Mouse (Mus musculus): ENCODE results near the gene Zdhhc19.

Gene Zdhhc19

GRCm38 (mm10) chr16:32495965-32496364 lies at the start of gene Zdhhc19:
Zdhhc19 (plus strand) TSS chr16:32496265.
- CTCF ChIA-PET, result interaction anchor here (0.6 kb wide), 1 partner anchor 126 kb away, joined by 5 read pairs; no protein-coding TSS in a partner anchor

GRCm38 (mm10) chr16:32446563-32447138 lies 49.4 kb upstream of the Zdhhc19 start:
- CTCF ChIA-PET, result interaction anchor here (1.6 kb wide), 1 partner anchor 13 kb away, joined by 11 read pairs; no protein-coding TSS in a partner anchor

GRCm38 (mm10) chr16:32449665-32450064 lies 46.4 kb upstream of the Zdhhc19 start:
- CTCF ChIA-PET, result no interaction called here

DNA sequence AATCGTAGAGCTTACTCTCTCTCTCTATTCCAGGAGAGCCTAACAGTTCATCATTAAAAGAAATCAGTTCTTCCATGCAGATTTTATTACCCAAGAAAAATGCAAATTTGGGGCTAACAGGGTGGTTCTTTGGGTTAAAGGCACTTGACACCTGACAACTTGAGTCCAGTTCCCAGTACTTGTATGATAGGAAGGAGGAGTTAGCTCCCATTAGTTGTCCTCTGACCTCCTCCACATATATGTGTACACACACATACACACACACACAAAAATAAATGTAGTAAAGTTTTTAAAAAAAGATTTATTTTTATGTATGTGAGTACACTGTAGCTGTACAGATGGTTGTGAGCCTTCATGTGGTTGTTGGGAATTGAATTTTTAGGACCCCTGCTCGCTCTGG lies 45.9 kb upstream of the Zdhhc19 start:
- CTCF ChIA-PET, result no interaction called here

DNA sequence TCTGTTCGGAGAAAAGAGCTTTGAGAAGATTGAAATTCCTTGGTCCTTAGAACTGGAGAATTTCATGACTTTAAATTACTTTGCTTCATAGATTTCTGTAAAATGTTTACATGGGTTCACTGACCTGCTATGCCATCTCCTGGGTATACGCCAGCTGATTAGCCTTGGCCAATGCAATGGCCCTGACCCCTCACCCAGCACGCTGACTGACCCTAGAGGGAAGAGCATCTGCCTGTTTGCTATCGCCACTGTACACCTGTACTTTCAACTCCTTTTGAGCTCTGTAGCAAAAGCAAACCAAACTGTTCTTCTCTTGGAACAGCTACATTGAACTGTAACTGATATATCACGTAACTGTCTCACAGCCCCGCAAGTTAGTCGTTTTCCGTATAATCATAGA lies 43.0 kb upstream of the Zdhhc19 start:
- CTCF ChIA-PET, result no interaction called here

GRCm38 (mm10) chr16:32454646-32455045 lies 41.4 kb upstream of the Zdhhc19 start:
- CTCF ChIA-PET, result no interaction called here

GRCm38 (mm10) chr16:32456086-32456485 lies 40.0 kb upstream of the Zdhhc19 start:
- CTCF ChIA-PET, result no interaction called here

DNA sequence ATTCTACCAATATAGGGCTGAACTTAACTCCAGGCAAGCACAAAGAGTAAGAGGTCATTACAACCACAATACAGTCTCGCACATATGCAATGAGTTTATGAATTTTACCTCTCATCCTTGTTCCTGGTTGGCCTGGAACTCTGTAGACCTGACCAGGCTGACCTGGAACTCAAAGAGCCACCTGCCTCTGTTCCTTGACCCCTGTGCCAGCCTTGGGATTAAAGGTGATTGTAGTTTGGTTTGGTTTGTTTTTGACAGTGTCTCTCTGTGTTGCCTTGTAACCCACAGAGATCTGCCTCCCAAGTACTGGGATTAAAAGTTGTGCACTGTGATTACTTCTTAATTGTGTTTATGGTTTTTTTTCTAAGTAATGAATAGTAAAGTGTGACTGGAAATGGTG lies 39.3 kb upstream of the Zdhhc19 start:
- CTCF ChIA-PET, result no interaction called here

DNA sequence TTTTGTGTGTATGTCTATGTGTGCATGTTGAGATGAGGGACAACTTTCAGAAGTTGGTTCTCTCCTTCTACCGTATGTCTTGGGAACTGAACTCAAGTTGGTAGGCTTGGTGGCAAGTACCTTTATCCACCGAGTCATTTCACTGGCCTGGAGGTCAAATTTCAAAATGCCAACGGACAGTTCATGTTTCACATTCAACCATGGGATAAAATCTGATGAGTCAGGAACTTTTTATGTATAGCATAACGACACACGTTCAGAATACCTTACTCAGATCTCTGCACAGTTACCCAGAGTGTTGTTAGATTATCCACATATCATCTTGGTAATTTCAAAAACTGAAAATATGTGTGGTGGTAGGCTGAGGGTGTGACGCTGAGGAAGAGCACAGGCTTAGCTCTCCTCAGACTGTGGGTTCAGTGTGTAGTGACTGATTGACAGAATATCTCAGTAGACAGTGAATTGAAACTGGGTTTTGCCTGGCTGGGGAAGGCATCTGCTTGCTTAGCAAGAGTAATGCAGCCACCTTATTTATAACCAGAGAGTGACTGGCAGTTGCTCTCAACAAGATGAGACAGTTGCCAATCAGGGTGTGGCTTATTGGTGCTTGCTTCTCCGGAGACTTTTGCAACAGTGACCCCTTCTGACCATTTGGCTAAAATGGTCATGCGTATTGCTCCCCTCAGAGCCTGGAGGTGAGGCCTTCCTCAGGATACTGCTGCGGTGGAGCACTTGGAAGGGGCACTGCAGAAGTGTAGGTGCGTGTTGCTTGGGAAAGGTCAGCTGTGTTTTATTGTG lies 38.3 kb upstream of the Zdhhc19 start:
- CTCF ChIA-PET, result no interaction called here

GRCm38 (mm10) chr16:32460518-32460917 lies 35.5 kb upstream of the Zdhhc19 start:
- CTCF ChIA-PET, result no interaction called here

DNA sequence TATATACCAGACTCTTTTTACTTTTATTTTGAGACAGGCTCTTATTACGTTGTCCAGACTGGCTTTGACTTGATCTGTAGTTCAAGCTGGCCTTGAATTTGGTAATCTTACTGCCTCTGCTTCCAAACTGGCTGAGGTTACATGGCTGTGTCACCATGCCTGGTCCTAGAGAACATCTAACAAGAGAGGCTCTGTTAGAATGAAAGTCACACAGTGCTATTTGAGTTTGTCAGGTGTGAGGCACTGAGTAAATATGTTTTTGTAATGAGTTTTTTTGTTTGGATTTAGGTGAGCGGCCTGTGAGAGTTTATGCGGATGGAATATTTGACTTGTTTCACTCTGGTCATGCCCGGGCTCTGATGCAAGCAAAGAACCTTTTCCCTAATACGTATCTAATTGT lies 34.4 kb upstream of the Zdhhc19 start:
- CTCF ChIA-PET, result no interaction called here

DNA sequence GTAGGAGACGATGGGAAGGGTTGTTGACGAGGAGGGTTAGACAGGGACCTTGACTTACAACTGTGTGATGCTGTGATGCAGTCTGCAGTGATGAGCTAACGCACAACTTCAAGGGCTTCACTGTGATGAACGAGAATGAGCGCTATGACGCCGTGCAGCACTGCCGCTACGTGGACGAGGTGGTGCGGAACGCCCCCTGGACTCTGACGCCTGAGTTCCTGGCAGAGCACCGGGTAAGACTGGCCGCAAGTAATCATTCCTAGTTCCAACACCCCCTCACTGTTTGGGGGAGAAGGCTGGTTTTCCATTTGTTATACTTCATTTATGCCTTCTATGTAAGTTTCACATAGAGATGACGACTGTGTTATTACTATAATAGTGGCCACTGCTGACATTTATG lies 33.1 kb upstream of the Zdhhc19 start:
- CTCF ChIA-PET, result no interaction called here

DNA sequence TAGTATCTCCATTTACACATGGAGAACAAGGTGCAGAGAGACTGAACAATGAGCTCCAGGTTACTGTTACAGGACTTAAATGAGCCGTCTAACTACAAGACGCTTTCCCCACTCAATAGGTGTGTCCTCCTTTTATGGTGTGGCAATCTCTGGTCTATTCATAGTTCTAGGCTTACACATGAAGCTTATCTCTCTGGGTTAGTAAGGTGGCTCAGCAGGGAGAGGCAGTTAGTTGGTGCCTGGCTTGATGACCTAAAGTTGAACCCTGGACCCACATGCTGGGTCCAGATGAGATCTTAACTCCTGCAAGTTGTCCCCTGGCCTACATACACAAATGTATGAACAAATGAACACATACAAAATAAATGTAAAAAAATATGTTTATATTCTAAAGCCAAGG lies 32.6 kb upstream of the Zdhhc19 start:
- CTCF ChIA-PET, result no interaction called here

DNA sequence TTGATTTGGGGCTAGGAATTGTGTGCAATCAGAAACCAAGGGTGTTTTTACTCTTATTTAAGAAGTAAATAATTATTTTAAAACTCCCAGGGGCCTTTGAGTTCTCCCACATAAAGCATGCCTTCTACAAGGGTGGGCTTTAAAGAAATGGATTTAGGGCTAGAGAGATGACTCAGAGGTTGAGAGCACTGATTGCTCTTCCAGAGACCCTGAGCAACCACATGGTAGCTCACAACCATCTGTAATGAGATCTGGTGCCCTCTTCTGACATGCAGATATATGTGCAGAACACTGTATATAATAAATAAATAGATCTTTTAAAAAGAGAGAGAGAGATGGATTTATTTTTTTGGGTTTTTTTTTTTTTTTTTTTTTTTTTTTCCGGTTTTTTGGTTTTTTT lies 31.2 kb upstream of the Zdhhc19 start:
- CTCF ChIA-PET, result no interaction called here

- CTCF ChIA-PET, result no interaction called here
Observed at GRCm38 (mm10) chr16:32468488-32468887, 27.6 kb upstream of the Zdhhc19 start.

- CTCF ChIA-PET, result no interaction called here
Observed at GRCm38 (mm10) chr16:32469404-32470105, 26.5 kb upstream of the Zdhhc19 start.

- CTCF ChIA-PET, result no interaction called here
Observed at GRCm38 (mm10) chr16:32472276-32473015, 23.6 kb upstream of the Zdhhc19 start.

GRCm38 (mm10) chr16:32477315-32477714 lies 18.8 kb upstream of the Zdhhc19 start:
- CTCF ChIA-PET, result no interaction called here

- CTCF ChIA-PET, result no interaction called here
Observed at GRCm38 (mm10) chr16:32479415-32479814, 16.6 kb upstream of the Zdhhc19 start.

DNA sequence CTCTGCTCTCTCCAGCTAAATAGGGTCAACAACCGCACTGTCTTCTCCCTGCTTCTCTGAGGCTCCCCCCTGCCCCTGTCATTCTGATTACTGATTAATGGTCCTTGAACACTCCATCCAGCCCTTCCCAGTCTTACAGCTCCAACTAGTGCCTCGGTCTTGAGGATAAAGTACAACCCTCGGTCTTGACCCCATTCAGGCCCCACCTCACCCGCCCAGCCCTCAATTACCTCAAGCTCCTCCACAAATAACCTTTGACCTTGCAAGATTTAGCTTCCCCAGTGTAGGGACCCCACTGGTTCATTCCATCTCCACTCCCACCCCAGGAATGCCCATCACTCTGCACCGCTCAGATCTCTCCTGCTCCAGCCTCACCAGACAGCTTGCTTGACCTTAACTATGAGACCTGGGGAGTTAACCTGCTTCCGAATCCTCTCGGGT lies 11.6 kb upstream of the Zdhhc19 start:
- CTCF ChIA-PET, result interaction anchor here (0.6 kb wide), 1 partner anchor 601 kb away, joined by 3 read pairs; no protein-coding TSS in a partner anchor

DNA sequence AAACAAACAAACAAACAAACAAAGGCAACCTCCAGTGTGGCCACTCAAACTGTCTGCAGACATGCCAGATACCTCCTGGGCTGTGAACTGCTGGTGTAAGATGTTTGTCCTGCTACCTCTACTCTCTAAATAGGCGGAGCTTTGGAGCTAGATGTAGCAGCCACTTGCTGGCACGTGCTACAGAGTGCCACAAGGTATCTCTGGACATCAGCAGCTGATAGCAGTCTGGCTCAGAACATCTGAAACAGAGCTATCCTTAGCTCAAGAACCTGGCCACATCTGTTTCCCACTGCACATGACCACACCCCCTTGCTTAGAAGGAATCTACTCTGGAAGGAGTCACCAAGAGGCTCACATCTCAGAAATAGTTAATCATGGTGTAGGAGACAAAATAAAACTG lies 10.9 kb upstream of the Zdhhc19 start:
- CTCF ChIA-PET, result no interaction called here

GRCm38 (mm10) chr16:32486046-32486445 lies 10.0 kb upstream of the Zdhhc19 start:
- CTCF ChIA-PET, result no interaction called here
